Mouse (Mus musculus) thymus, postnatal 0 days (tissue): ENCODE data around the gene F13b. TPM values are rescaled to one million over a fixed set of nuclear protein-coding genes. Genes with fewer than 3 reads are reported as not detected.
A peak's percentile ranks its signal among the peaks of the same experiment; 100 is the strongest.

Experiments used
- DNase-seq: peaks from one replicate; pipeline ENCODE4 v3.0.0-alpha.2; 2015; ENCODE audit warnings: low spot score
- polyA plus RNA-seq: library from polyadenylated mRNA; unstranded; fragments of >200 nt; fragmentation: Nextera tagmentation; extraction: Ambion mirVana; gene quantifications from 2 replicates; pipeline ENCODE4 v1.2.1, GENCODE M21; 2015

Gene F13b
- polyA plus RNA-seq, result 0.05 and 0.12 TPM in 2 replicates

GRCm38 (mm10) chr1:139501258-139501752 is at the start of gene F13b:
Gene F13b (plus strand): TSS chr1:139501702.
- DNase-seq, result no peak

- DNase-seq, result peak; percentile 94
These were observed 46.9 kb upstream of the F13b start, which contains the start of gene Aspm for GRCm38 (mm10) chr1:139454340-139455225. Gene Aspm (plus strand): TSS chr1:139454772.

- no peak for DNase-seq
These were observed 46.2 kb upstream of the F13b start for GRCm38 (mm10) chr1:139455226-139455869.

- no peak for DNase-seq
These were observed 40.7 kb upstream of the F13b start for GRCm38 (mm10) chr1:139460807-139461206.

GRCm38 (mm10) chr1:139465936-139466335 is 35.6 kb upstream of the F13b start:
- DNase-seq, result no peak

GRCm38 (mm10) chr1:139478898-139479297 is 22.6 kb upstream of the F13b start:
- no peak for DNase-seq

GRCm38 (mm10) chr1:139480246-139480645 is 21.3 kb upstream of the F13b start:
- no peak for DNase-seq

- DNase-seq, result no peak
These were observed 20.4 kb upstream of the F13b start for GRCm38 (mm10) chr1:139481146-139481545.

- DNase-seq, result no peak
These were observed 6.9 kb upstream of the F13b start for GRCm38 (mm10) chr1:139494630-139495029.

- no peak for DNase-seq
These were observed 6.1 kb upstream of the F13b start for GRCm38 (mm10) chr1:139495408-139495807.

- DNase-seq, result no peak
These were observed 5.3 kb upstream of the F13b start for GRCm38 (mm10) chr1:139496212-139496611.

- DNase-seq, result no peak
These were observed 1.8 kb upstream of the F13b start for GRCm38 (mm10) chr1:139499751-139500150.

GRCm38 (mm10) chr1:139514556-139514955 is 13.1 kb downstream of the F13b start:
- DNase-seq, result no peak

- no peak for DNase-seq
These were observed 47.0 kb downstream of the F13b start for GRCm38 (mm10) chr1:139548536-139548935.

GRCm38 (mm10) chr1:139551311-139551710 is 49.8 kb downstream of the F13b start:
- DNase-seq, result no peak

- no peak for DNase-seq
These were observed 58.5 kb downstream of the F13b start, which contains the start of gene Cfhr1 for GRCm38 (mm10) chr1:139560024-139560423. Gene Cfhr1 (minus strand): TSS chr1:139560272.

Other genes starting within 250 kb of the F13b start
- not detected in 2 replicates for gene Crb1, start 124.6 kb upstream of the F13b start, polyA plus RNA-seq
- 4.3 and 4.9 TPM in 2 replicates for gene Zbtb41, start 79.4 kb upstream of the F13b start, polyA plus RNA-seq
- 14.9 and 15.6 TPM in 2 replicates for gene Aspm, start 46.9 kb upstream of the F13b start, polyA plus RNA-seq
- gene Cfhr1, start 58.6 kb downstream of the F13b start, polyA plus RNA-seq, result 0.08 TPM in 1 of 2 replicates, not detected in the other